Mouse (Mus musculus): ENCODE data around the gene Gm30191. TPM values are rescaled to one million over a fixed set of nuclear protein-coding genes. Genes with fewer than 3 reads are reported as not detected.

Gm30191 gene
- polyA plus RNA-seq, 1 experiment from 2014 or later, result not detected

GRCm38 (mm10) chr4:134238686-134239085, 8.0 kb upstream of the Gm30191 start:
- Histone ChIP-seq H3K9me3 (replicated peaks) (no peaks in the 10 kb centered on the region), H3K9ac (no peak overlapping the region), H3K4me2 (peak overlapping the region; percentile 74), H3K27me3 (peaks cover 11% of the 10 kb centered on the region), H3K4me3 (peak overlapping the region; percentile 44), H3K27ac (no peak overlapping the region), H3K4me1 (replicated peaks) (peaks cover 13% of the 10 kb centered on the region), H3K36me3 (no peaks in the 10 kb centered on the region)
- no peak for ATAC-seq (replicated peaks; ENCODE audit: insufficient number of reproducible peaks, insufficient read depth, low FRiP score, low read depth)
- 11% methylated on average over 10 of the region's 10 CpGs for WGBS

GRCm38 (mm10) chr4:134243516-134244250, 3.1 kb upstream of the Gm30191 start, which contains the start of gene E130218I03Rik:
E130218I03Rik (plus strand) TSS chr4:134243662.
- no peak for ATAC-seq (replicated peaks; ENCODE audit: insufficient number of reproducible peaks, insufficient read depth, low FRiP score, low read depth)
- peak within 1 kb of the TSS; percentile 93 for H3K4me2 ChIP-seq
- 93% methylated on average over 17 of the region's 17 CpGs for WGBS
- no peaks in the 10 kb centered on the region for H3K36me3 ChIP-seq
- peak within 1 kb of the TSS; percentile 69; the same call in 1 of the 2 replicates for H3K9ac ChIP-seq
- no peaks in the 10 kb centered on the region for H3K9me3 ChIP-seq (replicated peaks)
- no peak within 1 kb of the TSS for H3K27ac ChIP-seq
- peak within 1 kb of the TSS; percentile 66 for H3K4me3 ChIP-seq
- H3K4me1 ChIP-seq (replicated peaks), result peaks cover 20% of the 10 kb centered on the region
- H3K27me3 ChIP-seq, result peaks cover 22% of the 10 kb centered on the region

- peak; percentile 78 for ATAC-seq (replicated peaks; ENCODE audit: insufficient number of reproducible peaks, insufficient read depth, low FRiP score, low read depth)
- H3K27ac ChIP-seq, result no peak within 1 kb of the TSS
- peak within 1 kb of the TSS; percentile 66 for H3K4me3 ChIP-seq
- H3K36me3 ChIP-seq, result no peaks in the 10 kb centered on the region
- peaks cover 30% of the 10 kb centered on the region for H3K27me3 ChIP-seq
- peak within 1 kb of the TSS; percentile 69 for H3K9ac ChIP-seq
- under 1% methylated on average over 60 of the region's 60 CpGs for WGBS
- peak within 1 kb of the TSS; percentile 93 for H3K4me2 ChIP-seq
- H3K4me1 ChIP-seq (replicated peaks), result peaks cover 28% of the 10 kb centered on the region
- H3K9me3 ChIP-seq (replicated peaks), result no peaks in the 10 kb centered on the region
These were observed 1.4 kb upstream of the Gm30191 start, which contains the start of gene Zfp593 for GRCm38 (mm10) chr4:134245148-134245843. Zfp593 (minus strand) TSS chr4:134245592.

GRCm38 (mm10) chr4:134246256-134246655, 479 bp upstream of the Gm30191 start:
- no peak for ATAC-seq (replicated peaks; ENCODE audit: insufficient number of reproducible peaks, insufficient read depth, low FRiP score, low read depth)
- no peak overlapping the region for H3K9ac ChIP-seq
- H3K27me3 ChIP-seq, result peaks cover 40% of the 10 kb centered on the region
- no peak overlapping the region for H3K27ac ChIP-seq
- H3K4me1 ChIP-seq (replicated peaks), result peaks cover 38% of the 10 kb centered on the region
- H3K36me3 ChIP-seq, result no peaks in the 10 kb centered on the region
- H3K9me3 ChIP-seq (replicated peaks), result no peaks in the 10 kb centered on the region
- H3K4me2 ChIP-seq, result no peak overlapping the region
- H3K4me3 ChIP-seq, result no peak overlapping the region
- WGBS, result 42% methylated on average over 4 of the region's 4 CpGs

- 2% methylated on average over 30 of the region's 30 CpGs for WGBS
- peak overlapping the region; percentile 55 for H3K4me3 ChIP-seq
- H3K9ac ChIP-seq, result peak overlapping the region; percentile 46
- no peaks in the 10 kb centered on the region for H3K36me3 ChIP-seq
- H3K27me3 ChIP-seq, result peaks cover 61% of the 10 kb centered on the region
- no peak overlapping the region for H3K27ac ChIP-seq
- H3K4me1 ChIP-seq (replicated peaks), result peaks cover 61% of the 10 kb centered on the region
- no peak for ATAC-seq (replicated peaks; ENCODE audit: insufficient number of reproducible peaks, insufficient read depth, low FRiP score, low read depth)
- H3K4me2 ChIP-seq, result peak overlapping the region; percentile 94
- no peaks in the 10 kb centered on the region for H3K9me3 ChIP-seq (replicated peaks)
These were observed 2.9 kb downstream of the Gm30191 start for GRCm38 (mm10) chr4:134249651-134250050.

- no peak for ATAC-seq (replicated peaks; ENCODE audit: insufficient number of reproducible peaks, insufficient read depth, low FRiP score, low read depth)
- peaks cover 65% of the 10 kb centered on the region for H3K27me3 ChIP-seq
- no peaks in the 10 kb centered on the region for H3K9me3 ChIP-seq (replicated peaks)
- H3K36me3 ChIP-seq, result no peaks in the 10 kb centered on the region
- H3K4me2 ChIP-seq, result peak overlapping the region; percentile 94
- no peak overlapping the region for H3K27ac ChIP-seq
- H3K4me1 ChIP-seq (replicated peaks), result peaks cover 60% of the 10 kb centered on the region
- WGBS, result 17% methylated on average over 27 of the region's 27 CpGs
- peak overlapping the region; percentile 55 for H3K4me3 ChIP-seq
- H3K9ac ChIP-seq, result no peak overlapping the region
These were observed 3.6 kb downstream of the Gm30191 start for GRCm38 (mm10) chr4:134250116-134250929.

GRCm38 (mm10) chr4:134250930-134251240, 4.2 kb downstream of the Gm30191 start:
- Histone ChIP-seq H3K4me1 (replicated peaks) (peaks cover 57% of the 10 kb centered on the region), H3K4me2 (peak overlapping the region; percentile 94), H3K9me3 (replicated peaks) (no peaks in the 10 kb centered on the region), H3K36me3 (no peaks in the 10 kb centered on the region), H3K9ac (peak overlapping the region; percentile 62; the same call in 1 of the 2 replicates), H3K27ac (no peak overlapping the region), H3K27me3 (peaks cover 67% of the 10 kb centered on the region), H3K4me3 (peak overlapping the region; percentile 55)
- ATAC-seq (replicated peaks; ENCODE audit: insufficient number of reproducible peaks, insufficient read depth, low FRiP score, low read depth), result no peak
- WGBS, result 21% methylated on average over 10 of the region's 10 CpGs

GRCm38 (mm10) chr4:134251241-134252130, 4.8 kb downstream of the Gm30191 start:
- peaks cover 60% of the 10 kb centered on the region for H3K4me1 ChIP-seq (replicated peaks)
- under 1% methylated on average over 91 of the region's 91 CpGs for WGBS
- H3K4me2 ChIP-seq, result peak overlapping the region; percentile 94
- peak overlapping the region; percentile 55 for H3K4me3 ChIP-seq
- H3K27me3 ChIP-seq, result peaks cover 65% of the 10 kb centered on the region
- H3K9ac ChIP-seq, result peak overlapping the region; percentile 62
- H3K9me3 ChIP-seq (replicated peaks), result no peaks in the 10 kb centered on the region
- H3K27ac ChIP-seq, result peak overlapping the region; percentile 59; the same call in 1 of the 2 replicates
- no peaks in the 10 kb centered on the region for H3K36me3 ChIP-seq
- no peak for ATAC-seq (replicated peaks; ENCODE audit: insufficient number of reproducible peaks, insufficient read depth, low FRiP score, low read depth)

- peaks cover 68% of the 10 kb centered on the region for H3K4me1 ChIP-seq (replicated peaks)
- H3K4me3 ChIP-seq, result peak overlapping the region; percentile 55
- no peaks in the 10 kb centered on the region for H3K36me3 ChIP-seq
- H3K9me3 ChIP-seq (replicated peaks), result no peaks in the 10 kb centered on the region
- peak overlapping the region; percentile 59 for H3K27ac ChIP-seq
- peaks cover 61% of the 10 kb centered on the region for H3K27me3 ChIP-seq
- peak overlapping the region; percentile 62 for H3K9ac ChIP-seq
- peak overlapping the region; percentile 94 for H3K4me2 ChIP-seq
- ATAC-seq (replicated peaks; ENCODE audit: insufficient number of reproducible peaks, insufficient read depth, low FRiP score, low read depth), result no peak
- WGBS, result 28% methylated on average over 22 of the region's 22 CpGs
These were observed 5.6 kb downstream of the Gm30191 start for GRCm38 (mm10) chr4:134252131-134252910.

Measured in heart, embryonic 15.5 days (tissue).